Mouse (Mus musculus) stomach, postnatal 0 days (tissue): ENCODE results near the gene Khdc1a.

Experiments
- CTCF ChIP-seq: IDR thresholded peaks from 2 replicates; pipeline ENCODE4 v1.5.1; 2016; ENCODE audit warnings: antibody characterized with exemption, low read depth, mild to moderate bottlenecking, moderate library complexity
- EP300 ChIP-seq: optimal IDR thresholded peaks from 2 replicates; pipeline ENCODE3; 2016; ENCODE audit warnings: antibody characterized with exemption

GRCm38 (mm10) chr1:21335836-21336235 is 13.6 kb upstream of the Khdc1a start:
- no peak for TF ChIP-seq CTCF
- TF ChIP-seq EP300, result no peak
